Mouse (Mus musculus) retina, adult 2 months (tissue): ENCODE measurements around the gene BC030499.

Source experiments
- DNase-seq: peaks from one replicate; pipeline ENCODE4 v3.0.0-alpha.2; 2012; ENCODE audit warnings: low read depth, low spot score

Gene BC030499

GRCm38 (mm10) chr11:78305272-78305671 lies 14.6 kb downstream of the BC030499 start:
- no peak for DNase-seq

- DNase-seq = no peak
These were observed 20.3 kb downstream of the BC030499 start for GRCm38 (mm10) chr11:78310861-78311511.

DNA sequence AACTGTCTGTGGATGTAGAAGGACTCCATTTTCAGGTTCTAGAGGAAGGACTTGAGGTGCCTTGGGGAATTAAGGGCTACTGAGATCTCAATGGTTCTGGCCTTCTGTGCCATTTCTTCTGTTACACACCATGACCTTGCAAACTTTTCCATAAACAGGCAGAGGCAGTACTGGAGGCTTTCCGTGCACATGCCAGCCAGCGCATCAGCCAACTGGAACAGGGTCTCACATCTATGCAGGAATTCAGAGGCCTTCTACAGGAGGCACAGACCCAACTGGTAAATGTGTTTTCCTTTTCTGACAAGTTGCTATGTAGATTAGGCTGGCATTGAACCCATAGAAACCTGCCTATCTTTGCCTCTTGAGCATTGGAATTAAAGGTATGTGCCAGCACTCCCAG lies 23.0 kb downstream of the BC030499 start:
- DNase-seq = no peak

GRCm38 (mm10) chr11:78318411-78318810 lies 27.8 kb downstream of the BC030499 start:
- DNase-seq = no peak

DNA sequence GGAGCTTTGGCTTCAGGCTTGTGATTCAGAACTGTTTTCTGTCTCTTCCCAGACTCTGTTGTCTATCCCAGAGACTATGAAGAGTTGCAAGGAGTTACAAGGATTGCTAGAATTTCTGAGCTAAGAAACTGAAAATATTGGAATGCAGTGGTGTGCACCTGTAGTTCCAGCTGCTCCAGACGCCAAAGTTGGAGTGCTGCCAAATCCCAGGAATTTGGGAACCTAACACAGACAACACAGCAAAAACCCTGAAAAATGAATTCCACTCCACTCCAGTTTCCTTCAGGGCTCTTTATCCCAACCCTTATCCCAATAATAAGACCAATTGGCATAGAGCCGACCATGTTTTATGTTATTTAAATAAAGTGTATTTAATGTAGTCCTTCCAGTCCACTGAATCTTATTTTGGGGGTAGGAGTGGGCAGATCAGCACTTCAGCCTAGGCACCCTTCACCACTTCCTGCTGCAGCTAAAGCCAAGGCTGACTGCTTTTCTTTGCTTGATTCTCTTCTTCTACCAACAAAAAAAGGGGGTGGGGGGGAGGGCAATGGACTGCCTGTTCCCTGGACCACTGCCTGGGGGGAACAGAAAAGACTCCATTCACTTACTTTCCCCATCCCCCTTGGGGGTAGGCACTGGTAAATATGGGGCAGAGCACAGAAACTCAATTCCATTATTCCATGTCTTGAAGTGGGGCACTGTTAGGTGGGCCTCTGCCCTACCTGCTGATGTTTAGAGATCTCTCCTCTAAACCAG lies 31.6 kb downstream of the BC030499 start:
- no peak for DNase-seq

DNA sequence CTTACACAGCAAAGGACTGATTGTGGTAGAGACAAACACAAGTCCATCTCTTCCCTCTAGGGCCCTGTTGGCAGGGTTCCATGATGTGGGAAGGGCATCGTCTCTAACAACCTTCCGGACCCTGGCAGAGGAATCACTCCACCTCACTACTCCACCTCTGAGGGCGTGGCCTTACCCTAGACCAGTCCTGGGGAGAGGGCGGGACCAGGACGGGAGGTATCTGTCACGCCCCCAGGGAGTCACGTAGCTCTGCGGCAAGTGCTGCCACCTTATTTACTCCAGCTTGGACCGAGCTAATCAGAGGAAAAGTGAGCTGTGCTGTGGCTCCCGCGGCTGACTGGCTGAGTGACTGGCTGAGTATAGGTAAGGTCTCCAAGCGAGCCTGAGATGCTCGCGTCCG lies 32.2 kb downstream of the BC030499 start, which contains the start of gene Aldoc:
Gene Aldoc, plus strand, starts transcription at position 109 of the 400 bp plus-strand sequence.
- peak; percentile 88 for DNase-seq

- DNase-seq = no peak
These were observed 33.6 kb downstream of the BC030499 start for GRCm38 (mm10) chr11:78324000-78324785.

- DNase-seq = no peak
These were observed 34.3 kb downstream of the BC030499 start for GRCm38 (mm10) chr11:78324965-78325364.

DNA sequence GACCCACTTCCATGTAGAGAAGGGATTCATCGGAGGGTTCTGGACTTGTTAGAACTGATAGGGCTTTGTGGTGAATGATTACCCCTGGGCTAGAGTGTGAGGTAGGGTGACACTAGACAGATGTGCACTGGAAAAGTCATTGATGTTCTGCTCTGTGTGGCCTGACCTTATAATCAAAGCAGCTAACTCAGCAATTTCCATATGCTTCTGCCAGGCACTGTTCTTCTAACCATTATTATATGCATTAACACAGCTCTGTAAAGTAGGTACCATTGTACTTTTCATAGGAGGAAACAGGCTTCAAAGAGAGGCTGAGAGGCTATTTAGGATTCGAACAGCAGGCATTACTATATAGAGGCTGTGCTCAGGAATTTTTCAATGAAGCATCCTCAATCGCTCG lies 36.6 kb downstream of the BC030499 start:
- DNase-seq = no peak

- peak; percentile 83 for DNase-seq
These were observed 37.2 kb downstream of the BC030499 start, which contains the start of gene Pigs for GRCm38 (mm10) chr11:78327634-78328511. Pigs (plus strand) TSS chr11:78328415.

DNA sequence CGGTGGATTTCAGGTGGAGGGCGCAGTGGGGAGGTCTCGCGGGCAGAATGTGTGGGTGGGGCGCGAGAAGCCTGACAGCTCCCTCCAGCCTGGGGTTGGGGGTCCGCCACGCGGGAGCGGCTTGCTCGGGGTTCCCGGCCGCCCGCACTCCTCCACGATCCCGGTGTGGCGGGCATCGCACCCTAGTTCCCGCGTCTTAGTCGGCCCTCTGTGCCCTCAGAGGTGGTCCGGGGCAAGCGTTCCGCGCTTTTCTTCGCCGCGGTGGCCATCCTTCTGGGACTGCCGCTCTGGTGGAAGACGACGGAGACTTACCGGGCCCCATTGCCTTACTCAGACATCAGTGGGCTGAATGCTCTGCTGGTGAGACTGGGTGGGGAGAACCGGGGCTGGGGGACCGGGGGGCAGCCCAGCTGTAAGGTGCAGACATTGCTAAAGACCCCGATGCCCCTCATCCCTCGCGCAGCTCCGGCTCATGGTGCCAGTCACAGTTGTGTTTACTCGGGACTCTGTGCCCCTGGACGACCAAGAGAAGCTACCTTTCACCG lies 37.9 kb downstream of the BC030499 start:
- DNase-seq = no peak

GRCm38 (mm10) chr11:78332676-78333075 lies 42.0 kb downstream of the BC030499 start:
- no peak for DNase-seq

DNA sequence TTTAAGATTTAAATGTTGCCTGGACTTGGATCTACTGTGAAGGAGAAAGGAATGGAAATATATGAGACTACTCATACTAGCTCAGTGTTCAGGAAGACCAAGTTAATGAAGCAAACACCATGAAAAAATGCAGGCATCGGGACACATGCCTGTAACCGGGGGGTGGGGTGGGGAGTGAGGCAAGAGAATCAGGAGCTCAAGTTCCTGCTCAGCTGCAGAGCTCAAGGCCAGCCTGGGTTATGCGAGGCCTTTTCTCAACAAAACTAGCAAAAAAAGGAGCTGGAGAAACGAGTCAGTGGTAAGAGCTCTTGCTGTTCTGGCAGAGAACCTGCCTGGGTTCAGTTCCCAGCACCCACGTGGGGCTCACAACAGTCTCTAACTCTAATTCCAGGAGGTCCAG lies 43.4 kb downstream of the BC030499 start:
- DNase-seq = no peak

DNA sequence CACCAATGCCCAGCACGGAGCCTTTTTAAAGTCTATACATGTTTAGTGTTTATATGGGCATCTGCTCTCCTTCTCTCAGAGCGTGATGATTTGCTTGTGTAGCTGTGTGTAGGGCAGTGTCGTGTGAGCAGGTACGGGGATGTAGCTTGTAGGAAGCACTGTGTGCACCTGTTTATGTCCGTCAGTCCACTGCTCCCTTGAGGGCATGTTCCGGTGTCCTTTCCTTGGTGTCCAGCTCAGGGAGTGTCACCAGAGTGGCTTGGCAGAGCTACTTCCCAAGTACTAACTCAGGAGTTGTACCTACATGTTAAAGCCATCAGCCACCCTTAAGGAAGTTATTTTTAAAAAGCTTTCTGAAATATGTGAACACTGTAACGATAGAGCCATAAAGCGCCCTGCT lies 46.4 kb downstream of the BC030499 start:
- no peak for DNase-seq

DNA sequence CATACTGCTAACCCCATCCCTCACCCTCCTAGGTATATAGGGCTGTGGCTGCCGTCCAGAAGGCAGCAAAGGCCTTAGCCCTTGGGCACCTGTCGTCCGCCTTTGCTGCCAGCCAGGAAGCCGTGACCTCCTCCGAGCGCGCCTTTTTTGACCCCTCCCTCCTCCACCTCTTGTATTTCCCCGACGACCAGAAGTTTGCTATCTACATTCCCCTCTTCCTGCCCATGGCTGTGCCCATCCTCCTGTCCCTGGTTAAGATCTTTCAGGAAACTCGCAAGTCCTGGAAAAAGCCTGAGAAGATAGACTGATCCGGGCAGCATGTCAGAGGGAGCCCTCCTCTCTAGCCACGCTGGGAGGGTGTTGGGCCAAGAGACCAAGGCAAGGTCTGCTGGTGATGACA lies 51.1 kb downstream of the BC030499 start:
- no peak for DNase-seq

- peak; percentile 75 for DNase-seq
These were observed 53.0 kb downstream of the BC030499 start, which contains the start of gene Unc119 for GRCm38 (mm10) chr11:78343381-78344327. Unc119 (plus strand) TSS chr11:78343482.

- DNase-seq = no peak
These were observed 53.8 kb downstream of the BC030499 start for GRCm38 (mm10) chr11:78344328-78344889.

DNA sequence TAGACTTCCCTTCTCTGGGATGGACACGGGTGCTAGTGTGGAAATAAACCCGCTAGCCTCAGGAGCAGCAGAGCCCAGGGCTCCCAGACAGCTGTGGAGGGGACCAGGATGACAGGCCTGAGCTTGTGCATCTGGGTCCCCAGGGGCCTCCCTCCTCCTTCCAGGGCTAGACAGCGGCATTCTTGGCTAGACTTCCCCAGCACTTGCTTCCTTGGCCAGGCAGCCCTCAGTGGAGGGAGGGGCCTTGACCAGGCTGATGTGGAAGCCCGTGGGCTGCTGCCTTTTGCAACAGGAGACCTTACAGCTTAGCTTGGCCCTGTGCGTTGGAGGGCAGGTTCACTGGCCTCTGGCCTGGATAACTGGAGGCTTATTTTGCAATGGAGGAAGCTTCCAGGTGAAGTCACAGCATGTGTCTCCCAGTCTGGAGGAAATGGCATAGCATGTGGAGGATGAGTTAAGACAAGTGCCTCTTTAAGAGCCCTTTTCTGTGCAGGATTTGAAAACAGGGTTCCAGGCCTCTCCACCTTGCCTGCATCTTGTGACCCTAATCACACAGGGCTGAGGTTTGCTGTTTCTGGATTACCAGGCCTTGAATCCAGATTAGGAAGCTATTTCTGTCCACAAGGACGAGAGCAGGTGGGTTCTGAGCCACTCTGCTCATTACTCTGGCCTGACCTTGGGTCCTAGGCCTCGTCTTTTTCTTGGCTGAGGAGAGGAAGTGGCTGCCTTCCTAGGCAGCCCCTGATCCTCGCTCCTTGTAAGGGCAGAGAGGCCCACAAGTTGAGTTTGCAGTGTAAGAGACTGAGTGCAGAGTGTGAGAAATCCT lies 54.5 kb downstream of the BC030499 start:
- DNase-seq = peak; percentile 90

DNA sequence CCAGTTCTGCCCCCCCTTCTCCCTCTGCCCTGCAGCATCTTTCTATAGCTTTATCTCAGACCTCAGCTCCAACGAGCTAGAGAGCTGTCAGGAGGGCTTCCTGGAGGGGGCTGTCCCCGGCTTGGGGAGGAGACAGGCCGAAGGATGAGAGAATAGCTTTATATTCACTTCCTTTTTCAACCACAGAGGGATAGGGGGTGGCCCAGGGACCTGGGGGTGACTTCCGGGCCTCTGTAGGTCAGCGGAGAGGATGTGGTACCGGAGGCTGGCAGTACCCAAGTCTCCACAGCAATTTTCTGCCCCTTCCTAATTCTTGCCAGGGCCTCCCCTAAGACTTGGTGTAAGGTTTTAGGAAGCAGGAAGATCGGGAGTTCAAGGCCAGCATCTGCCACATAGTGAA lies 55.2 kb downstream of the BC030499 start:
- no peak for DNase-seq
